Mouse (Mus musculus): ENCODE results near the gene Qprt. TPM values are rescaled to one million over a fixed set of nuclear protein-coding genes. Genes with fewer than 3 reads are reported as not detected.

Qprt gene
- polyA plus RNA-seq, 1 experiment from 2014 or later, result 0.67 TPM

- H3K4me2 ChIP-seq (ENCODE audit: low read length), result no peak overlapping the region
- DNase-seq (no peak), ATAC-seq (ENCODE audit: low FRiP score, low TSS enrichment) (no peak)
- 71% methylated on average over 4 of the region's 4 CpGs for WGBS
- no peak overlapping the region for H3K4me3 ChIP-seq (replicated peaks; ENCODE audit: low read depth, low read length)
- no peaks in the 10 kb centered on the region for H3K27me3 ChIP-seq (ENCODE audit: control insufficient read depth, insufficient read depth, low read length)
- no peaks in the 10 kb centered on the region for H3K9me3 ChIP-seq (ENCODE audit: control insufficient read depth, low read length)
- no peaks in the 10 kb centered on the region for H3K36me3 ChIP-seq (ENCODE audit: control insufficient read depth, insufficient read depth, low read length)
- H3K9ac ChIP-seq (replicated peaks; ENCODE audit: low read length), result no peak overlapping the region
- no peaks in the 10 kb centered on the region for H3K4me1 ChIP-seq (ENCODE audit: control insufficient read depth, insufficient read depth, low read length)
- no peak overlapping the region for H3K27ac ChIP-seq (replicated peaks; ENCODE audit: low read depth, low read length)
Measured at GRCm38 (mm10) chr7:127070871-127071413, 51.1 kb downstream of the Qprt start.

GRCm38 (mm10) chr7:127066317-127066716 is 55.7 kb downstream of the Qprt start:
- no peak overlapping the region for H3K4me3 ChIP-seq (replicated peaks; ENCODE audit: low read depth, low read length)
- DNase-seq (no peak), ATAC-seq (ENCODE audit: low FRiP score, low TSS enrichment) (no peak)
- no peak overlapping the region for H3K9ac ChIP-seq (replicated peaks; ENCODE audit: low read length)
- no peaks in the 10 kb centered on the region for H3K36me3 ChIP-seq (ENCODE audit: control insufficient read depth, insufficient read depth, low read length)
- H3K9me3 ChIP-seq (ENCODE audit: control insufficient read depth, low read length), result no peaks in the 10 kb centered on the region
- no peak overlapping the region for H3K4me2 ChIP-seq (ENCODE audit: low read length)
- WGBS, result 86% methylated on average over 4 of the region's 4 CpGs
- no peak overlapping the region for H3K27ac ChIP-seq (replicated peaks; ENCODE audit: low read depth, low read length)
- no peaks in the 10 kb centered on the region for H3K4me1 ChIP-seq (ENCODE audit: control insufficient read depth, insufficient read depth, low read length)
- no peaks in the 10 kb centered on the region for H3K27me3 ChIP-seq (ENCODE audit: control insufficient read depth, insufficient read depth, low read length)

DNA sequence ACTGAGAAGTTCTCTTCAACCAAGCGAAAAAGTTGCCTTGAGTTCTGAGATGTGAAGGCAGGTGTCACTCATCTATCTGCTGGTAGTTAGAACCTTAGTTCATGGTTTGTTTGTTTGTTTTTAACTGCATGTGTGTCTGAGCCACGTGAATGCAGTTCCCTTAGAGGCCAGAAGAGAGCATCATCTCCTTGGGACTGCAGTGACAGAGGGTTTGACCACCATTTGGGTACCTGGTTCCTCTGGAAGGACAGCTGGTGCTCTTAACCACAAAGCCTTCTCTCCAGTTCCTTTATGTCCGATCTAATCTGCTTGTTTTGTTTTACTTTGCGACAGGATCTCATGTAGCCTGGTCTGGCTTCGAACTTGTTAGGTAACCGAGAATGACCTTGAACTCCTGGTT is 56.5 kb downstream of the Qprt start:
- H3K36me3 ChIP-seq (ENCODE audit: control insufficient read depth, insufficient read depth, low read length), result no peaks in the 10 kb centered on the region
- H3K27me3 ChIP-seq (ENCODE audit: control insufficient read depth, insufficient read depth, low read length), result no peaks in the 10 kb centered on the region
- H3K27ac ChIP-seq (replicated peaks; ENCODE audit: low read depth, low read length), result no peak overlapping the region
- no peak overlapping the region for H3K9ac ChIP-seq (replicated peaks; ENCODE audit: low read length)
- H3K9me3 ChIP-seq (ENCODE audit: control insufficient read depth, low read length), result no peaks in the 10 kb centered on the region
- ATAC-seq (ENCODE audit: low FRiP score, low TSS enrichment) (no peak), DNase-seq (no peak)
- WGBS, result 86% methylated on average over 6 of the region's 6 CpGs
- no peak overlapping the region for H3K4me3 ChIP-seq (replicated peaks; ENCODE audit: low read depth, low read length)
- no peaks in the 10 kb centered on the region for H3K4me1 ChIP-seq (ENCODE audit: control insufficient read depth, insufficient read depth, low read length)
- H3K4me2 ChIP-seq (ENCODE audit: low read length), result no peak overlapping the region

Other genes starting within 250 kb of the Qprt start
- 39.0 and 39.5 TPM in 2 replicates for gene Taok2, start 237.5 kb downstream of the Qprt start, polyA plus RNA-seq (2014; fragmentation: Nextera tagmentation; extraction: Ambion mirVana)
- gene Tmem219, start 199.3 kb downstream of the Qprt start, polyA plus RNA-seq (2014; fragmentation: Nextera tagmentation; extraction: Ambion mirVana), result 29.2 and 34.9 TPM in 2 replicates
- gene Kctd13, start 193.3 kb downstream of the Qprt start, polyA plus RNA-seq (2014; fragmentation: Nextera tagmentation; extraction: Ambion mirVana), result 98.6 and 106 TPM in 2 replicates
- 6.5 and 7.0 TPM in 2 replicates for gene Asphd1, start 172.6 kb downstream of the Qprt start, polyA plus RNA-seq (2014; fragmentation: Nextera tagmentation; extraction: Ambion mirVana)
- gene Sez6l2, start 171.7 kb downstream of the Qprt start, polyA plus RNA-seq (2014; fragmentation: Nextera tagmentation; extraction: Ambion mirVana), result 59.1 and 66.9 TPM in 2 replicates
- gene Cdipt, start 146.3 kb downstream of the Qprt start, polyA plus RNA-seq (2014; fragmentation: Nextera tagmentation; extraction: Ambion mirVana), result 101 and 106 TPM in 2 replicates
- 1.1 and 1.3 TPM in 2 replicates for gene Cdiptos, start 146.1 kb downstream of the Qprt start, polyA plus RNA-seq (2014; fragmentation: Nextera tagmentation; extraction: Ambion mirVana)
- gene Mvp, start 107.6 kb downstream of the Qprt start, polyA plus RNA-seq (2014; fragmentation: Nextera tagmentation; extraction: Ambion mirVana), result 1.7 and 3.1 TPM in 2 replicates
- gene Pagr1b, start 105.7 kb downstream of the Qprt start, polyA plus RNA-seq (2014; fragmentation: Nextera tagmentation; extraction: Ambion mirVana), result not detected in 2 replicates
- 21.2 and 38.3 TPM in 2 replicates for gene Pagr1a, start 104.9 kb downstream of the Qprt start, polyA plus RNA-seq (2014; fragmentation: Nextera tagmentation; extraction: Ambion mirVana)
- gene Gm42742, start 101.1 kb downstream of the Qprt start, polyA plus RNA-seq (2014; fragmentation: Nextera tagmentation; extraction: Ambion mirVana), result 53.4 and 64.6 TPM in 2 replicates
- 21.8 and 28.9 TPM in 2 replicates for gene Prrt2, start 101.0 kb downstream of the Qprt start, polyA plus RNA-seq (2014; fragmentation: Nextera tagmentation; extraction: Ambion mirVana)
- gene Maz, start 95.2 kb downstream of the Qprt start, polyA plus RNA-seq (2014; fragmentation: Nextera tagmentation; extraction: Ambion mirVana), result 68.3 and 80.8 TPM in 2 replicates
- gene Kif22, start 79.8 kb downstream of the Qprt start, polyA plus RNA-seq (2014; fragmentation: Nextera tagmentation; extraction: Ambion mirVana), result 18.9 and 30.2 TPM in 2 replicates
- gene Zg16, start 34.9 kb downstream of the Qprt start, polyA plus RNA-seq (2014; fragmentation: Nextera tagmentation; extraction: Ambion mirVana), result not detected in 2 replicates
- 0.84 and 2.2 TPM in 2 replicates for gene AI467606, start 30.9 kb downstream of the Qprt start, polyA plus RNA-seq (2014; fragmentation: Nextera tagmentation; extraction: Ambion mirVana)
- gene Spn, start 15.6 kb upstream of the Qprt start, polyA plus RNA-seq (2014; fragmentation: Nextera tagmentation; extraction: Ambion mirVana), result not detected in 2 replicates
- gene Cd2bp2, start 73.8 kb upstream of the Qprt start, polyA plus RNA-seq (2014; fragmentation: Nextera tagmentation; extraction: Ambion mirVana), result 59.5 and 81.1 TPM in 2 replicates
- gene Tbc1d10b, start 86.2 kb upstream of the Qprt start, polyA plus RNA-seq (2014; fragmentation: Nextera tagmentation; extraction: Ambion mirVana), result 24.6 and 27.6 TPM in 2 replicates
- 4.3 and 4.5 TPM in 2 replicates for gene Mylpf, start 86.7 kb upstream of the Qprt start, polyA plus RNA-seq (2014; fragmentation: Nextera tagmentation; extraction: Ambion mirVana)
- gene Zfp553, start 110.8 kb upstream of the Qprt start, polyA plus RNA-seq (2014; fragmentation: Nextera tagmentation; extraction: Ambion mirVana), result 31.9 and 39.7 TPM in 2 replicates
- gene Sept1, start 110.9 kb upstream of the Qprt start, polyA plus RNA-seq (2014; fragmentation: Nextera tagmentation; extraction: Ambion mirVana), result 11.6 and 13.6 TPM in 2 replicates
- gene Zfp771, start 122.0 kb upstream of the Qprt start, polyA plus RNA-seq (2014; fragmentation: Nextera tagmentation; extraction: Ambion mirVana), result 55.2 and 71.2 TPM in 2 replicates
- gene Dctpp1, start 138.5 kb upstream of the Qprt start, polyA plus RNA-seq (2014; fragmentation: Nextera tagmentation; extraction: Ambion mirVana), result 125 and 134 TPM in 2 replicates
- gene Sephs2, start 151.8 kb upstream of the Qprt start, polyA plus RNA-seq (2014; fragmentation: Nextera tagmentation; extraction: Ambion mirVana), result 77.6 and 78.4 TPM in 2 replicates
- 0.22 and 0.39 TPM in 2 replicates for gene Itgal, start 174.0 kb upstream of the Qprt start, polyA plus RNA-seq (2014; fragmentation: Nextera tagmentation; extraction: Ambion mirVana)
- 5.1 and 12.9 TPM in 2 replicates for gene Zfp768, start 223.4 kb upstream of the Qprt start, polyA plus RNA-seq (2014; fragmentation: Nextera tagmentation; extraction: Ambion mirVana)

All from midbrain, embryonic 14.5 days (tissue).